Comparison of ENCODE assay signal across 8 mouse cellular contexts in genomic region chr2:129297589-129297982, GRCm38 (mm10). TPM values are rescaled to one million over a fixed set of nuclear protein-coding genes. Genes with fewer than 3 reads are reported as not detected.
DNase-seq lines count a peak whose midpoint lies in the region; ATAC-seq and TF ChIP-seq lines count a peak whose summit lies in the region.

No protein-coding gene starts in this region.

- no peaks in the 10 kb centered on the region for H3K27me3 ChIP-seq in forebrain, embryonic 16.5 days (replicated peaks; ENCODE audit: control insufficient read depth, insufficient read depth, low read length)
- no peaks in the 10 kb centered on the region for H3K27me3 ChIP-seq in limb, embryonic 10.5 days (ENCODE audit: low read depth, poor library complexity, severe bottlenecking)
- H3K27me3 ChIP-seq in midbrain, embryonic 16.5 days (ENCODE audit: control insufficient read depth, insufficient read depth, low read depth, low read length), result no peaks in the 10 kb centered on the region

- peak; percentile 57 for ATAC-seq in forebrain, embryonic 16.5 days
- peak; percentile 71 for ATAC-seq in midbrain, embryonic 16.5 days

- peaks cover 16% of the 10 kb centered on the region for H3K4me1 ChIP-seq in forebrain, embryonic 16.5 days (replicated peaks; ENCODE audit: control insufficient read depth, insufficient read depth, low read length)
- peaks cover 20% of the 10 kb centered on the region for H3K4me1 ChIP-seq in limb, embryonic 10.5 days
- peaks cover 5% of the 10 kb centered on the region; the same call in 1 of the 2 replicates for H3K4me1 ChIP-seq in midbrain, embryonic 16.5 days (ENCODE audit: control insufficient read depth, insufficient read depth, low read length)

- H3K27ac ChIP-seq in forebrain, embryonic 16.5 days (ENCODE audit: low read length), result peak overlapping the region; percentile 94
- peak overlapping the region; percentile 93 for H3K27ac ChIP-seq in limb, embryonic 10.5 days
- H3K27ac ChIP-seq in midbrain, embryonic 16.5 days (ENCODE audit: low read length), result peak overlapping the region; percentile 99

- H3K4me2 ChIP-seq in forebrain, embryonic 16.5 days (ENCODE audit: low read length), result peak overlapping the region; percentile 80
- H3K4me2 ChIP-seq in midbrain, embryonic 16.5 days (ENCODE audit: low read length), result peak overlapping the region; percentile 71

- no peak for TF ChIP-seq POLR2A in brain, embryonic 14.5 days (IDR thresholded peaks at IDR 0.05; ENCODE audit: borderline replicate concordance, extremely low read depth, insufficient read depth, insufficient read length, poor library complexity, severe bottlenecking)

- no peak for TF ChIP-seq CTCF in brain, embryonic 14.5 days (IDR thresholded peaks at IDR 0.05; ENCODE audit: borderline replicate concordance, extremely low read depth, insufficient read depth, insufficient read length)

- H3K4me3 ChIP-seq in forebrain, embryonic 16.5 days (replicated peaks; ENCODE audit: low read length), result peak overlapping the region; percentile 88
- peak overlapping the region; percentile 83 for H3K4me3 ChIP-seq in limb, embryonic 10.5 days
- H3K4me3 ChIP-seq in midbrain, embryonic 16.5 days (ENCODE audit: low read depth, low read length), result peak overlapping the region; percentile 69

- DNase-seq in left cerebral cortex, postnatal 4 days, result peak; percentile 32
- DNase-seq in left cerebral cortex, adult 11 months (ENCODE audit: low spot score), result no peak
- DNase-seq in brain, embryonic 14.5 days (ENCODE audit: low read depth), result peak; percentile 77
- DNase-seq in limb, embryonic 10.5 days (ENCODE audit: low spot score), result no peak
- DNase-seq in right cerebral cortex, postnatal 36 days (ENCODE audit: low spot score in 2 of 2), result no peak
- no peak for DNase-seq in cerebellum, adult 9-11 months

- WGBS in forebrain, embryonic 16.5 days, result 2% methylated on average over 10 of the region's 10 CpGs
- 6% methylated on average over 10 of the region's 10 CpGs for WGBS in limb, embryonic 10.5 days
- 2% methylated on average over 10 of the region's 10 CpGs for WGBS in midbrain, embryonic 16.5 days

- no peaks in the 10 kb centered on the region for H3K9me3 ChIP-seq in forebrain, embryonic 16.5 days (ENCODE audit: control insufficient read depth, low read length)
- no peaks in the 10 kb centered on the region for H3K9me3 ChIP-seq in limb, embryonic 10.5 days (replicated peaks)
- no peaks in the 10 kb centered on the region for H3K9me3 ChIP-seq in midbrain, embryonic 16.5 days (replicated peaks; ENCODE audit: control insufficient read depth, low read length, poor library complexity, severe bottlenecking)

- H3K36me3 ChIP-seq in forebrain, embryonic 16.5 days (ENCODE audit: control insufficient read depth, insufficient read depth), result no peaks in the 10 kb centered on the region
- H3K36me3 ChIP-seq in limb, embryonic 10.5 days, result peaks cover 16% of the 10 kb centered on the region
- no peaks in the 10 kb centered on the region for H3K36me3 ChIP-seq in midbrain, embryonic 16.5 days (ENCODE audit: control insufficient read depth, insufficient read depth, low read length)

- H3K9ac ChIP-seq in forebrain, embryonic 16.5 days (replicated peaks; ENCODE audit: low read depth, low read length), result peak overlapping the region; percentile 69
- peak overlapping the region; percentile 91 for H3K9ac ChIP-seq in midbrain, embryonic 16.5 days (ENCODE audit: low read depth, low read length)

- intact Hi-C loops in left cerebral cortex, postnatal 4 days (cut with DNase I), result no loop called here

RNA-seq across cellular contexts. Expression of gene Ckap2l, which starts 0.6 kb away (rescaled TPM):
- 1 to 10 TPM; 5.9 to 7.0 TPM for total RNA-seq in left cerebral cortex, postnatal 4 days (2021)
- 4.4 and 6.9 TPM in 2 replicates for polyA plus RNA-seq in brain, embryonic 14.5 days (2012; rRNA removed)
- 17.6 and 23.9 TPM in 2 replicates for polyA plus RNA-seq in forebrain, embryonic 16.5 days (2015; fragmentation: Nextera tagmentation; extraction: Ambion mirVana)
- 56.4 and 62.8 TPM in 2 replicates for polyA plus RNA-seq in limb, embryonic 10.5 days (2016; fragmentation: Nextera tagmentation; extraction: Ambion mirVana)
- 6.5 and 7.9 TPM in 2 replicates for polyA plus RNA-seq in midbrain, embryonic 16.5 days (2015; fragmentation: Nextera tagmentation; extraction: Ambion mirVana)

RNA-seq across cellular contexts. Expression of gene Il1a, which starts 12.2 kb away (rescaled TPM):
- under 1 TPM in 1 of 2 experiments, not detected in 1; 0.28 TPM for total RNA-seq in left cerebral cortex, postnatal 4 days (2021)
- polyA plus RNA-seq in brain, embryonic 14.5 days (2012; rRNA removed), result 0.15 and 0.18 TPM in 2 replicates
- 0.14 and 0.33 TPM in 2 replicates for polyA plus RNA-seq in forebrain, embryonic 16.5 days (2015; fragmentation: Nextera tagmentation; extraction: Ambion mirVana)
- polyA plus RNA-seq in limb, embryonic 10.5 days (2016; fragmentation: Nextera tagmentation; extraction: Ambion mirVana), result not detected in 2 replicates
- 0.21 and 0.25 TPM in 2 replicates for polyA plus RNA-seq in midbrain, embryonic 16.5 days (2015; fragmentation: Nextera tagmentation; extraction: Ambion mirVana)

Comparison
In these comparisons a context has a peak if more than half of its experiments do, and no peak if none do; other contexts are left out.
1. DNase-seq: peak in left cerebral cortex, postnatal 4 days (single experiment) and brain, embryonic 14.5 days (single experiment); none in left cerebral cortex, adult 11 months (single experiment), limb, embryonic 10.5 days (single experiment), right cerebral cortex, postnatal 36 days (0 of 2) and cerebellum, adult 9-11 months (single experiment).
2. Peak in every context shown above with its lines, with median percentiles within 50 percentile points of each other: H3K27ac ChIP-seq and H3K4me3 ChIP-seq.